Mouse (Mus musculus) erythroblast, embryonic 14.5 days (primary cell): ENCODE measurements around the gene Rps2.

Source experiments
- GATA1 ChIP-seq: IDR thresholded peaks from 2 replicates; pipeline ENCODE4 v1.6.1; 2012; ENCODE audit warnings: low read length, inconsistent platforms, mixed read lengths
- TAL1 ChIP-seq: IDR thresholded peaks from 3 replicates; pipeline ENCODE4 v1.6.1; 2012; ENCODE audit warnings: low read length, inconsistent platforms, mixed read lengths

DNA sequence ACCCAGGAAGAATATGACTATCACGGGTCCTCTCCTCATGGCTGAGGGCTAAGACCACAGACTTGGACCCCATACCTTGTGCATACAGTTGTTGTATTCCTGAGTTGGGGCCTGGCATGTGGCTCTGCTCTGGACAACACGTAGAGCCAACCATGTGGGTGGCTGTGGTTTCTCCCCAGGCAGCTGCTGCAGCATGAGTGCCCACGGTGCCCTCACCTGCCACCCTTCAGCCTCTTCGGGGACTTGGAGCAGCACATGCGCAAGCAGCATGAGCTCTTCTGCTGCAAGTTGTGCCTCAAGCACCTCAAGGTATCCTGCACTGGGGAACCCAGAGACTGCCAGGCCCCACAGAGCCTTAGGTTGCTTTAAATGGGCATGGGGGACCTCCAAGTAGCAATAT, 41.0 kb upstream of the Rps2 start:
- TF ChIP-seq GATA1 (no peak), TAL1 (no peak)
